Mouse (Mus musculus) liver, postnatal 0 days (tissue): ENCODE results near the gene Pidd1. TPM values are rescaled to one million over a fixed set of nuclear protein-coding genes. Genes with fewer than 3 reads are reported as not detected.
A peak's percentile ranks its signal among the peaks of the same experiment; 100 is the strongest.

Experiments used
- ATAC-seq: fragments of 200-750 bp; cut with Nextera tagmentation; 2 replicates; pipeline ENCODE4 v1.8.0; 2017; ENCODE audit warnings: mild to moderate bottlenecking, moderate library complexity
- DNase-seq: peaks from one replicate; pipeline ENCODE4 v3.0.0-alpha.2; 2016
- H3K27ac ChIP-seq: fragments of 300-500 bp; sonication (generic); 2 replicates; pipeline ENCODE4 v1.5.1; 2014; ENCODE audit warnings: antibody characterized with exemption, moderate library complexity, mild to moderate bottlenecking, low read depth
- H3K27me3 ChIP-seq: fragments of 300-500 bp; sonication (generic); 2 replicates; pipeline ENCODE4 v1.6.1; 2014; ENCODE audit warnings: low read length, control low read depth, mixed read lengths; ENCODE audit not compliant: insufficient read depth
- H3K36me3 ChIP-seq: fragments of 300-500 bp; sonication (generic); replicated peaks from 2 replicates; pipeline ENCODE4 v1.6.1; 2014; ENCODE audit warnings: mild to moderate bottlenecking, control low read depth, low read length, moderate library complexity, mixed read lengths; ENCODE audit not compliant: insufficient read depth
- H3K4me1 ChIP-seq: fragments of 300-500 bp; sonication (generic); 2 replicates; pipeline ENCODE4 v1.6.1; 2014; ENCODE audit warnings: antibody characterized with exemption, mild to moderate bottlenecking, control low read depth; ENCODE audit not compliant: insufficient read depth
- H3K4me2 ChIP-seq: fragments of 300-500 bp; sonication (generic); 2 replicates; pipeline ENCODE4 v1.6.1; 2014; ENCODE audit warnings: low read depth, mild to moderate bottlenecking, low read length, moderate library complexity, mixed read lengths
- H3K4me3 ChIP-seq: fragments of 300-500 bp; sonication (generic); 2 replicates; pipeline ENCODE4 v1.5.1; 2014; ENCODE audit warnings: low read depth, low read length
- H3K9ac ChIP-seq: fragments of 300-500 bp; sonication (generic); replicated peaks from 2 replicates; pipeline ENCODE4 v1.6.1; 2014; ENCODE audit warnings: mild to moderate bottlenecking, moderate library complexity
- H3K9me3 ChIP-seq: fragments of 300-500 bp; sonication (generic); 2 replicates; pipeline ENCODE4 v1.6.1; 2016; ENCODE audit warnings: mild to moderate bottlenecking, control low read depth, low read length, mixed read lengths
- CTCF ChIP-seq: sonication (generic); IDR thresholded peaks from 2 replicates; pipeline ENCODE4 v1.5.1; 2016; ENCODE audit warnings: antibody characterized with exemption, low read depth
- EP300 ChIP-seq: IDR thresholded peaks from 2 replicates; pipeline ENCODE4 v1.6.1; 2016; ENCODE audit warnings: antibody characterized with exemption, low read depth, mild to moderate bottlenecking
- WGBS: fragments of 180-500 bp; shearing (Covaris S2); extraction: QIAGEN DNeasy Blood & Tissue Kit; methylation state at CpG from one replicate; pipeline ENCODE4 v1.1.7; 2014; ENCODE audit not compliant: insufficient replicate concordance; 5-methylcytosine and 5-hydroxymethylcytosine counted together
- polyA plus RNA-seq: library from polyadenylated mRNA; unstranded; fragments of >200 nt; fragmentation: Nextera tagmentation; extraction: Ambion mirVana; gene quantifications from 2 replicates; pipeline ENCODE4 v1.2.1, GENCODE M21; 2015

Pidd1 gene
- polyA plus RNA-seq, 1 experiment from 2014 or later, result 4.3 TPM

- peak; percentile 77 for TF ChIP-seq EP300
- no peak for TF ChIP-seq CTCF
- peak overlapping the region; percentile 92 for H3K4me2 ChIP-seq
- no peaks in the 10 kb centered on the region for H3K9me3 ChIP-seq
- no peaks in the 10 kb centered on the region for H3K27me3 ChIP-seq
- peak overlapping the region; percentile 66; the same call in 1 of the 2 replicates for H3K4me3 ChIP-seq
- WGBS, result 32% methylated on average over 7 of the region's 7 CpGs
- ATAC-seq (peak; percentile 35), DNase-seq (peak; percentile 70)
- H3K4me1 ChIP-seq, result peaks cover 26% of the 10 kb centered on the region
- 0 out of 2 replicates have a peak overlapping the region, but pooled peaks have one; percentile 31 for H3K9ac ChIP-seq
- H3K36me3 ChIP-seq, result peaks cover 31% of the 10 kb centered on the region
- peak overlapping the region; percentile 95 for H3K27ac ChIP-seq
These were observed 49.7 kb downstream of the Pidd1 start for GRCm38 (mm10) chr7:141394158-141394557.

DNA sequence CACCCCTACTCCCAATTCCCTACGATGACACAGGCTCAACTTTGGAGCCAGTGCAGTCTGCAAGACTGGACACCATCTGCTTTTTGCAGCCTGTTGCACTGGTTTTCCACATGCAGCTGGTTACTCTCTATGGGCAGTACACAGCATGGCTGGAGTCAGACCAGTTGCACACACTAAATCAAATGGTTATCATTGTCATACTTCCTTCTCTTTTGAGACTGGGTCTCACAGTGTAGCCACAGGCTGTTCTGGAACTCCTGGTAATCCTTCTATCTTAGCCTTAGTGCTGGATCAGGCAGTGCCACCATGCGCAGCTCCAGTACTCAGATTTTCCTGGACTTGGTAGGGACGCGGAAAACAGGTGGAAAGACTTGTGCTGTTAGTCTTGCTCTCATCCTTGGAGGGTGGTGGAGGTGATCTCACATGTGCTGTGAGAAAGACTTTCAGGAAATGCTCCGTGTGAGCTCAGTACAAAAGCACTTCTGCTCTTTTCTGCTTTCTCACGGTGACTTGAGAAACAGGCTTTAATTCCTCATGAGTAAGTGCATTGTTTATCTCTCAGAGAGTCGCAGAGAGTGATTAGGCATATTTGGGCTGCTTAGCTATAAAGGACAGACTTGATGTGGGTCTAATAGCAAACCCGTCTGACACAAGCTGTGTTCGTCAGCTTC, 51.1 kb downstream of the Pidd1 start:
- WGBS, result 18% methylated on average over 9 of the region's 9 CpGs
- Histone ChIP-seq H3K4me3 (peak overlapping the region; percentile 66), H3K9me3 (no peaks in the 10 kb centered on the region), H3K36me3 (peaks cover 16% of the 10 kb centered on the region), H3K4me2 (peak overlapping the region; percentile 92), H3K27me3 (no peaks in the 10 kb centered on the region), H3K9ac (peak overlapping the region; percentile 75), H3K27ac (peak overlapping the region; percentile 95), H3K4me1 (peaks cover 36% of the 10 kb centered on the region)
- ATAC-seq (peak; percentile 44), DNase-seq (no peak)
- TF ChIP-seq CTCF (no peak), EP300 (peak; percentile 92)

- H3K9ac ChIP-seq, result peak within 1 kb of the TSS; percentile 75
- under 1% methylated on average over 57 of the region's 57 CpGs for WGBS
- peaks cover 15% of the 10 kb centered on the region for H3K36me3 ChIP-seq
- DNase-seq, result peak; percentile 98
- peak within 1 kb of the TSS; percentile 92 for H3K4me2 ChIP-seq
- peak; percentile 89 for ATAC-seq
- peaks cover 36% of the 10 kb centered on the region for H3K4me1 ChIP-seq
- peak within 1 kb of the TSS; percentile 95 for H3K27ac ChIP-seq
- H3K27me3 ChIP-seq, result no peaks in the 10 kb centered on the region
- H3K9me3 ChIP-seq, result no peaks in the 10 kb centered on the region
- TF ChIP-seq CTCF, result no peak
- no peak for TF ChIP-seq EP300
- peak within 1 kb of the TSS; percentile 66 for H3K4me3 ChIP-seq
These were observed 51.9 kb downstream of the Pidd1 start, which contains the start of gene Taldo1 for GRCm38 (mm10) chr7:141391625-141392551. TSS of gene Taldo1 (plus strand) at chr7:141392199.

DNA sequence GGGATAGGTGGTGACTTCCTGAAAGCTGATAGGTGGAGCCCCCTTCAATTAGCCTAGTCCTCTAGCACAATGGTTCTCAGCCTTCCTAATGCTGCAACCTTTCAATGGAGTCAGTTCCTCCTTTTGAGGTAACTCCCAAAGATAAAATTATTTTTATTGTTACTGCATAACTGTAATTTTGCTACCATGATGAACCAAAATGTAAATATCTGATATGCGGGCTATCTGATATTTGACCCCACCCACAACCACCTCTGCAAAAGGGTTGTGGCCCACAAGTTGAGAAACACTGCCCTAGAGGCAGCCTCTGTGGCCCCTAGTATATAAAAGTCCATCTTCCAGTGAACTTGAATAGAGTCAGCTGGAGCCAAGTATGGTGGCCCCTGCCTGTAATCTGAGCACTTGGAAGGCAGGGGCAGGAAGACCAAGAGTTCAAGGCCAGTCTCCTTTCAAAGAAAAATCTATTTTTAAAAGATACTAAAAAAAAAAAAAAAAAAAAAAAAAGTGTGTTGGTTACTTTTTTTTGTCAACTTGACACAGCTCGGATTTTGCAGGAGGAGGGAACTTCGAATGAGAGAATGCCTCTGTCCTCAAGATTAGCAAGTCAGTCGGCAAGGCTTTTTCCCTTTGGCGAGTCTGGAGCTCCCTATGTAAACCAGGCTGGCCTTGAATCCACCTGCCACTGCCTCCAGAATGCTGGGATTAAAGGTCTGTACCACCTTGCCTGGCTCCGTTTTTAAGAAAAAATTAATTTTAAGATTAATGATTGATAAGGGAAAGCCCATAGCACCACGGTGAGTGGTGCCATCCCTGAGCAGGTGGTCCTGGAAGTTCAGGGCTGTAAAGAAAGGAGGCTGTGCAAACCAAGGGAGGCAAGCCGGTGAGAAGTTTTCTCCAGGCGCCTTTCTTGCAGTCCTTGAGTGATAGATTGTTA, 53.2 kb downstream of the Pidd1 start:
- Histone ChIP-seq H3K4me1 (peaks cover 36% of the 10 kb centered on the region), H3K4me2 (peak overlapping the region; percentile 92), H3K27ac (peak overlapping the region; percentile 95; the same call in 1 of the 2 replicates), H3K27me3 (no peaks in the 10 kb centered on the region), H3K36me3 (peaks cover 4% of the 10 kb centered on the region), H3K9me3 (no peaks in the 10 kb centered on the region), H3K9ac (peak overlapping the region; percentile 75; the same call in 1 of the 2 replicates), H3K4me3 (peak overlapping the region; percentile 66; the same call in 1 of the 2 replicates)
- ATAC-seq (no peak), DNase-seq (no peak)
- TF ChIP-seq CTCF (no peak), EP300 (no peak)
- WGBS, result 50% methylated on average over 9 of the region's 9 CpGs

DNA sequence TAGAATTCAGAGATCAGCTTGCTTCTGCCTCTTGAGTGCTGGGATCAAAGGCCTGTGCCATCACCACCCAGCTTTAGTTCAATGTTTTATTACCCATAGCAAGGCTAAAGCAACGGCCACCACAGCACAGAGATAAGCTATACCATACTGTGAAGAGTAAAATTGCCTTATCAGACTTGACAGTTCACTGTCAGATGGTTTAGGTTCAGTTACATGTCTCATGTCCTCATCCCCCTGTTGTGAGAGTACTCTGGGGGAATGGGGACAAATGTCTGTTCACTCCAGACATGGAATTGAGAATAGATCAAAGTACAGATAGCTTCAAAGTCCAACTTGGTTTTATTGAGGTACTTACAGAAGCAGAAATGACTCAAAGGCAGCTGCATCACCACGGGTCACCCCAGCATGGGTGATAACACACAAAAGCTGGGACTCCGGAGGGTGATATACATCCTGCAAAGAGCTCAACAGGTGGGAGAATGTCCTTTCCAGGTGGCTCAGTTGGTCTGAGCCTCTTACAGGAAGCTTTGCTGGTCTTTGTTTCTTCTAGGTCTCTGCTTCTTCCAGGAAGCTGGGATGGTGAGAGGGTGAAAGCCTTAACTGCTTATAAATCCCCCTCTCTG, 55.2 kb downstream of the Pidd1 start:
- TF ChIP-seq CTCF, result no peak
- peak; percentile 70 for TF ChIP-seq EP300
- no peaks in the 10 kb centered on the region for H3K27me3 ChIP-seq
- H3K9ac ChIP-seq, result no peak overlapping the region
- H3K4me1 ChIP-seq, result peaks cover 31% of the 10 kb centered on the region
- WGBS, result 33% methylated on average over 3 of the region's 3 CpGs
- ATAC-seq (no peak), DNase-seq (no peak)
- H3K9me3 ChIP-seq, result no peaks in the 10 kb centered on the region
- no peaks in the 10 kb centered on the region for H3K36me3 ChIP-seq
- H3K4me3 ChIP-seq, result no peak overlapping the region
- H3K4me2 ChIP-seq, result no peak overlapping the region
- H3K27ac ChIP-seq, result peak overlapping the region; percentile 60

Other genes with a start within 250 kb of the Pidd1 start
- gene Lrrc56, start 249.9 kb downstream of the Pidd1 start, polyA plus RNA-seq, result 2.0 and 2.2 TPM in 2 replicates
- 0.49 TPM in 2 replicates for gene Lmntd2, start 229.9 kb downstream of the Pidd1 start, polyA plus RNA-seq
- 24.9 and 27.3 TPM in 2 replicates for gene Rassf7, start 228.2 kb downstream of the Pidd1 start, polyA plus RNA-seq
- 10.8 and 14.3 TPM in 2 replicates for gene Phrf1, start 215.2 kb downstream of the Pidd1 start, polyA plus RNA-seq
- gene Irf7, start 177.5 kb downstream of the Pidd1 start, polyA plus RNA-seq, result 22.9 and 25.4 TPM in 2 replicates
- gene Cdhr5, start 167.2 kb downstream of the Pidd1 start, polyA plus RNA-seq, result 1.1 and 1.3 TPM in 2 replicates
- gene Sct, start 164.9 kb downstream of the Pidd1 start, polyA plus RNA-seq, result not detected in 2 replicates
- gene Drd4, start 152.0 kb downstream of the Pidd1 start, polyA plus RNA-seq, result not detected in 2 replicates
- 10.7 and 11.9 TPM in 2 replicates for gene Deaf1, start 116.3 kb downstream of the Pidd1 start, polyA plus RNA-seq
- 9.2 and 11.9 TPM in 2 replicates for gene Tmem80, start 116.3 kb downstream of the Pidd1 start, polyA plus RNA-seq
- 22.2 and 25.4 TPM in 2 replicates for gene Eps8l2, start 105.1 kb downstream of the Pidd1 start, polyA plus RNA-seq
- gene Taldo1, start 51.8 kb downstream of the Pidd1 start, polyA plus RNA-seq, result 246 and 265 TPM in 2 replicates
- gene Gatd1, start 29.9 kb downstream of the Pidd1 start, polyA plus RNA-seq, result 17.4 and 18.2 TPM in 2 replicates
- gene Cend1, start 14.5 kb downstream of the Pidd1 start, polyA plus RNA-seq, result not detected in 2 replicates
- 38.4 and 41.6 TPM in 2 replicates for gene Slc25a22, start 6.1 kb downstream of the Pidd1 start, polyA plus RNA-seq
- gene Rplp2, start 3.3 kb upstream of the Pidd1 start, polyA plus RNA-seq, result 861 and 865 TPM in 2 replicates
- gene Pnpla2, start 11.2 kb upstream of the Pidd1 start, polyA plus RNA-seq, result 47.1 and 51.3 TPM in 2 replicates
- 6.3 and 7.3 TPM in 2 replicates for gene Cracr2b, start 17.1 kb upstream of the Pidd1 start, polyA plus RNA-seq
- 5.1 and 6.6 TPM in 2 replicates for gene Cd151, start 23.4 kb upstream of the Pidd1 start, polyA plus RNA-seq
- 41.8 and 45.1 TPM in 2 replicates for gene Polr2l, start 31.1 kb upstream of the Pidd1 start, polyA plus RNA-seq
- 72.2 and 77.0 TPM in 2 replicates for gene Tspan4, start 31.2 kb upstream of the Pidd1 start, polyA plus RNA-seq
- gene Chid1, start 95.8 kb upstream of the Pidd1 start, polyA plus RNA-seq, result 12.6 and 14.7 TPM in 2 replicates
- gene Ap2a2, start 118.1 kb upstream of the Pidd1 start, polyA plus RNA-seq, result 27.8 and 33.8 TPM in 2 replicates
- 0.71 and 0.81 TPM in 2 replicates for gene Muc6, start 211.3 kb upstream of the Pidd1 start, polyA plus RNA-seq
- gene Muc2, start 246.3 kb upstream of the Pidd1 start, polyA plus RNA-seq, result 0.12 TPM in 1 of 2 replicates, not detected in the other